Mouse (Mus musculus): ENCODE measurements around the gene Rhbdl1.

Rhbdl1 gene

DNA sequence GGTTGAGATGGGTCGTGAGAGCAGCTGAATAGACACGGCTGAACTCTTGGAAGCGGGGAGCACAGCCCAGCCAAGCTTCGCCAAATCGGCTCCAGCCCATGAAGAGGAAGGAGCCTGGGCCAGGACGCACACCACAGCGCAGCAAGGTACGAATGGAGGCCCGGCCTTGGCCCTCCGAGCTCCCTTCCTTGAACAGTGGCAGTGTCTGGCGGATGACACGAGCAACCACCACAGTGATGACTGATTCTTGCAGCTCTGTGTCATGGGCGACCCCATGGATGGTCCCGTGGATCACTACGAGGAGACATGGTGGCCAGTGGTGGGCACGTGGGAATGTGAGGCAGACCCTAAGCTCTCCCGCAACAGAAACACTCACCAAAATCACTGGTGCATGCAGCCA, 42.1 kb downstream of the Rhbdl1 start:
- no peak for DNase-seq (ENCODE audit: low spot score in 2 of 2)

GRCm38 (mm10) chr17:25794197-25794596, 42.9 kb downstream of the Rhbdl1 start:
- DNase-seq (ENCODE audit: low spot score in 2 of 2) = no peak

DNA sequence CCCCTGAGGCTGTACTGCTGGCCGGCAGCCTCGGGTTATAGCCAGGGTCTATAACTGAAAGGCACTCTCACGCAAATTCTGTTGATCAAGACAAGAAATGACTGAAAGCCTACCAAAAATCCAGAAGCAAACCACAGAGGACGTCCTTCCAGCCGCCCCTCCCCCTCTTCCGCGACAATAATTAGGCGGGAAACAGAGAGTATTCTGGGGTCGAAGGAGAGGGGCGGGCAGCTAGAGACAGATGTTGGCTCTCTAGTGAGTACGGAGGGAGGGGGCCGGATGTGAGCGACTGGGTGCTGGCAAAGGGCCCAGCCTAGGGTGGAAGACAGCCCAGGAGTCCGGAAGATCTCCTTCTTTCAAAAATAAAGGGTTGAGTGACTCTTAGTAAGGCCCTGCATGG, 44.5 kb downstream of the Rhbdl1 start, which contains the start of gene Fam173a:
Gene Fam173a (minus strand): TSS at position 287 of the 400 bp plus-strand sequence.
- peak; percentile 77 to 78 for DNase-seq (ENCODE audit: low spot score in 2 of 2)

GRCm38 (mm10) chr17:25791843-25792527, 45.1 kb downstream of the Rhbdl1 start:
- peak; percentile 84 to 85 for DNase-seq (ENCODE audit: low spot score in 2 of 2)

- DNase-seq (ENCODE audit: low spot score in 2 of 2) = no peak
Measured at GRCm38 (mm10) chr17:25791320-25791842, 45.7 kb downstream of the Rhbdl1 start.

DNA sequence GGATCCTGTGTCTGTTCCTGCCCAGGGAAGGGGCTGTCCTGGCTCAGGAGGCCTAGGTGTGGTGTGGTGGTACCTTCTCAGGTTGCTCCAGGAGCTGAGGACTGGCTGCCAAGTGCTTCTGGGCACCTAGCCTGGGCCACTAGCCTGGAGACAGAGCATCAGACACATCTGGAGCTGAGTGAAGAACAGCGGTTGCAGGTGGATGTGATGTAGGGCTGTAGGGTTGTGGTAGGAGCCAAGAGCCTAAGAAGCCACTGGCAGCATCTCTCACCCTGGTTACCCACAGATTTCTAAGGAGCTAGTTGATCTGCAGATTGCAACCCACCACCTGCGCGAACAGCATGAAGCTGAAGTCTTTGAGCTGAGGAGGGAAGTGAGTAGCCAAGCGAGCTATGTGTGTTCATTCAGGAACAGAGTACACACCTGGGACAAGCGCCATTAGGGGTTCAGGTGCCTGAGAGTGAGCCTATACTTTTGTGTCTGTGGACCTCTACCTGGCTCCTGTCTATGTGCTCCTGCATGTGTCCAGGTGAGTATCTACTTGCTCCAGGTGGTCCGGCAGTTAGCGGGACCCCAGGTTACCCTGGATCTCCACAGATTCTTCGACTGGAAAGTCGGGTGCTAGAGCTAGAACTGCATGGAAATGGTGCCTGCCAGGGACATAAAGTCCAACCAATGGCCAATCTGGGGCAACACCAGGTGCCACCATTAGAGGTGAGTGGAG, 50.2 kb downstream of the Rhbdl1 start:
- DNase-seq (ENCODE audit: low spot score in 2 of 2) = no peak

- no peak for DNase-seq (ENCODE audit: low spot score in 2 of 2)
Measured at GRCm38 (mm10) chr17:25786280-25786679, 50.8 kb downstream of the Rhbdl1 start, which contains the start of gene Ccdc78. Gene Ccdc78, plus strand, starts transcription at chr17:25786580.

- peak; percentile 91 to 94 for DNase-seq (ENCODE audit: low spot score in 2 of 2)
Measured at GRCm38 (mm10) chr17:25785281-25785745, 51.8 kb downstream of the Rhbdl1 start, which contains the start of gene Haghl. Gene Haghl, minus strand, starts transcription at chr17:25785673.
